Mouse (Mus musculus) layer of hippocampus, adult 2 months (tissue): ENCODE results near the gene Gm10663. TPM values are rescaled to one million over a fixed set of nuclear protein-coding genes. Genes with fewer than 3 reads are reported as not detected.

ENCODE experiments used
- DNase-seq, 2 experiments: peaks; one replicate each; pipeline ENCODE4 v3.0.0; 2022; ENCODE audit warnings: low spot score in 2 of 2
- H3K27ac ChIP-seq: fragments of 200-600 bp; 2 replicates; pipeline ENCODE4 v1.8.1; 2022
- H3K4me3 ChIP-seq: fragments of 200-600 bp; 2 replicates; pipeline ENCODE4 v1.8.1; 2022; ENCODE audit warnings: mild to moderate bottlenecking
- CTCF ChIP-seq: fragments of 200-600 bp; conservative IDR thresholded peaks from 2 replicates; pipeline ENCODE4 v1.8.1; 2022; ENCODE audit warnings: antibody characterized with exemption, mild to moderate bottlenecking, moderate library complexity
- total RNA-seq, 2 experiments: library from RNA; stranded (reverse); gene quantifications; 2 replicates each; pipeline ENCODE4 v1.2.3; 2021

Gene Gm10663
- total RNA-seq, 2 experiments from 2014 or later, result not detected

DNA sequence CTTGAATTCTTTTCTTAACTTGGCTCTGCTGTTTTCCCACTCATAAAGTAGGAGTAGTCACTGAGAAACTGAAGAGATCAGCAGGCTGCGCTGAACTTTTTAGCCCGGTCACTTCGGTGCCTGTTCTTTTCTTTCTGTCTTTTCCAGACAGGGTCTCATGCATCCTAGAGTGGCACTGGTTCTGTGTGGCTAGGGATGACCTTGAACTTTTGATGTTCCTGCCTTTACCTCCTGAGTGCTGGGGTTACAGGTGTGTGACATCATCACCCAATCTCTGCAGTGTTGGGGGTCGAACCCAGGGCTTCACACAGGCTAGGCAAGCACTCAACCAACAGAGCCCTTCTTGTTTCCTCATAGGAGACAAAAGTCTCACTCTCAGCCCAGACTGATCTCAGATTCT is 18.1 kb upstream of the Gm10663 start:
- no peak for DNase-seq
- no peak for TF ChIP-seq CTCF
- no peak overlapping the region for H3K4me3 ChIP-seq
- H3K27ac ChIP-seq, result no peak overlapping the region

DNA sequence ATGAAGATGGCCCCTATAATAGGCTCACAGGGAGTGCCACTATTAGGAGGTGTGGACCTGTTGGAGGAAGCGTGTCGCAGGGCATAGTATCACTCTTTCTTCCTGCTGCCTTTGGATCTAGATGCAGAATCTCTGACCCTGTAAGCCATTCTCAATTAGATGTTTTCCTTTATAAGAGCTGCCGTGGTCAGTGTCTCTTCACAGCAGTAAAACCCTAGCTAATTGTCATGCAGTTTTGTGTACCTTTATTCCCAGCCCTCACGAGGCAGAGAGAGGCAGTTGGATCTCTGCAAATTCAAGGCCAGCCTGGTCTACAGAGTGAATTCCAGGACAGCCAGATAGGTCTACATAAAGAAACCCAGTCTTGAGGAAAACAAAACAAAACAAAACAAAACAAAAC is 12.6 kb upstream of the Gm10663 start:
- no peak overlapping the region for H3K4me3 ChIP-seq
- DNase-seq, result no peak
- no peak for TF ChIP-seq CTCF
- H3K27ac ChIP-seq, result no peak overlapping the region

DNA sequence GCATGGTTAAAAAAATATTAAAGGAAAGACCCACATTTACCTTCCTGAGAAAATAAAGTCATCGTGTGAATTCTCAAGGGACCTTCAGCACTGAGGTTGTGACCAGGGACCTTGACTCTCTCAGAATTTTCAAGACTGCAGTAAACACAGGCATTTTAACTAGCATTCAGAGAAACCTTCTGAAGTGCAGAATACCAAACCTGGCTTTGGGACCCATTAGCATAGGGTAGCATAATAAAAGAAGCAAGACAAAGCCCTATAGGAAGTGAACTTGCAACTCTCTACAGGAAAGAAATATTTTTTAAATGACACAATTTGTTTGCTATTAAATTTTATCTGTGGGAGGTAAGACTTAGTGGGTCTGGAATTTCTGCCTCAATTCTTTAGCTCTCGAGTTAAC is 10.8 kb upstream of the Gm10663 start:
- H3K4me3 ChIP-seq, result no peak overlapping the region
- TF ChIP-seq CTCF, result no peak
- H3K27ac ChIP-seq, result no peak overlapping the region
- no peak for DNase-seq

DNA sequence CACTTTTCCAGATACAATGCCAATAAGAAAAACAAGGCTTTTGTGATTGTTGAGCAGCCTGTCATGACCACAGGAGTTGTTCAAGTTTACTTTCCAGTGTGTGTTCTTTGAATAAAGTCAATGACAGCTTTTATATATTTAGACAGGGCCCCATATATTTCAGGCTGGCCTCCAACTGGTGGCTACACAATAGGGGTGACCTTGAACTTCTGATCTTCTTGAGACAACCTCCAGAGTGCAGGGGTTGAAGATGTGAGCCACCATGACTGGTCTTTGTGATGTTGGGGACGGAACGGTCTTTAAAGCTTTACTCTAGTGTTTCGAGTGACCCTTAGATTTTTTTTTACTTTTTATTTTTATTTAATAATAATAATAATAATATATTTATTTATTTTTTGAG is 9.2 kb upstream of the Gm10663 start:
- Histone ChIP-seq H3K27ac (no peak overlapping the region), H3K4me3 (no peak overlapping the region)
- no peak for DNase-seq
- no peak for TF ChIP-seq CTCF

DNA sequence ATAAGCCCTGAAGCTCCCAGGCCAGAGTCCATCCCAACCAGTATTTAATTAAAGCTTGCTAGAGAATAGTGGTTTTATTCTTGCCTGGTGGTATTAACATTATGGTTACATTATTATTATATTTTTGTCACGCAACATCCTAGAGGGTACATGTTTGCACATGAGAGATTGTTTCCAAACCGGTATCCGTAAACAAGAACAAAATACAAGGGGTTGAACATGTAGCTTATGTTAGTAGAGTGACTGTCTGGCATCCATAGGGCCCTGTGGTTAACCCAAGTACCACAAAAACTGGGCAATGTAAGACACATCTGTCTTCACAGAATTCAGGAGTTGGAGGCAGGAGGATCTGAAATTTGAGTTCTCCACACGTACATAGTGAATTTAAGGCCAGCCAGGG is 7.8 kb upstream of the Gm10663 start:
- Histone ChIP-seq H3K4me3 (no peak overlapping the region), H3K27ac (no peak overlapping the region)
- no peak for TF ChIP-seq CTCF
- DNase-seq, result no peak

DNA sequence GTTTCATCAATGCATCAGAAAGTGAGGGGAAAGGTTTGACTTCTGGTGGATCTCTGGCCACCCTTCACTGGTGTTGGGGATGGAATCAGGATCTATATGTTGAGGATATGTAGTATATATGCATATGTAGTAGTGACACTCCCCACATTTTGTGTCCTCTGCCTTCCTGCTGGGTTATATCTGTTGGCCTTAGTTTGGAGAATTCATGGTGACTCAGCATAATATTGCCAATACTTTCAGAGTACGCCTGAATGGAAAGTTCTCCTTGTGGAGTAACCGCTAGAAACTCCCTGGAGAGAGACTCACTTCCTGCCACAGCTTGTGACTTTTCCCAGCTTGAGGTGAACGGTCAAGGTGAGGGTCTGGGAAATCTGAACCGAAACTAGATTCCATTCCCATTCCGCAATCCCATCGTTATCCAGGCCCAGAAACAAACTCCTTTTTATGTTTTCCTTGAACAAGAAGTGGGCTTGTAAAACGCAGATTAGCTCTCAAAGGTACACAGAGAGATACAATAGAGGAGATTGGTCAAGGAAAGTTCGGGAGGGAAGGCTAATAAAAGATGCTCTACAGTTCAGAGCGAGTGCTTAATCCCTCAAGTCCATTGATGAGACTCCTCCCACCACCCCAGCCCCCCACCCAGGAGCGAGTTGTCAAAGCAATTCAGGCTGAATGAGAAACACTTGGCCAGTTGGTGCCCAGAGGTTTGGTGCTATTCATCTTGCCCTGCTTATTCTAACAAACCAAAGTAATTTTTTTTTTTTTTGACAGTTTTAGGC is 7.0 kb upstream of the Gm10663 start:
- no peak for TF ChIP-seq CTCF
- DNase-seq, result no peak
- no peak overlapping the region for H3K4me3 ChIP-seq
- no peak overlapping the region for H3K27ac ChIP-seq

DNA sequence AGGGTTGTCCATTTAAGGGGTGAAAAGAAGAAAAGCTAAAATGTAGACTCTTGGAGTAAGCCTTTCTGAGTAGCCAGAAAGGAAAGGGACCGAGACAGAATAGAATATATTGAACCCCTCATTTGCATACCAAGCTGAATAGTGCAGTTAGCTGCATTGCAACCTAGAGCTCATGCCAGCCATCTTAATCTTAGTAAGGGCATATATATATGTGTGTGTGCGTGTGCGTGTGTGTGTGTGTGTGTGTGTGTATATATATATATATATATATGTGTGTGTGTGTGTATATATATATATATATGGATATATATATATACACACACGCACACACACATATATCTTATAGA is 6.4 kb upstream of the Gm10663 start:
- no peak for TF ChIP-seq CTCF
- no peak overlapping the region for H3K4me3 ChIP-seq
- H3K27ac ChIP-seq, result no peak overlapping the region
- DNase-seq, result no peak

DNA sequence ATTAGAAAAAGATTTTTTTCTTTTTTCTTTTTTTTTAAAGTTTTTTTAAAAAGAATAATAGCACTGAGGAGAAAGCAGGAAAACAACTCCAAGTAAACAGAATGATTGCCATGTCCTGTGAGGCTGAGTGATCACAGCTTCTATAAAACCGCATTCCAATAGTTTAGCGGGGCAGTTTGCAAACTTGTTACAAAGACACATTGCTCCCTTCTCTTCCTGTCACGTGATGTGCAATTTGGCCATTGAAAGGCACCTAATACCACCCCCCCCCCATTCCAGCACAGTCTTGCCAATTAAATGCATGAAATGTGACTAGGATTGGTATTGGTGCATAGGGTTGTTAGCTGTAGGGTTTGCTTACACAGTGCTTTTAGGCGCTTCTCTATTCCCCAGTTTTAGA is 3.8 kb upstream of the Gm10663 start:
- Histone ChIP-seq H3K4me3 (no peak overlapping the region), H3K27ac (no peak overlapping the region)
- TF ChIP-seq CTCF, result no peak
- DNase-seq, result no peak

DNA sequence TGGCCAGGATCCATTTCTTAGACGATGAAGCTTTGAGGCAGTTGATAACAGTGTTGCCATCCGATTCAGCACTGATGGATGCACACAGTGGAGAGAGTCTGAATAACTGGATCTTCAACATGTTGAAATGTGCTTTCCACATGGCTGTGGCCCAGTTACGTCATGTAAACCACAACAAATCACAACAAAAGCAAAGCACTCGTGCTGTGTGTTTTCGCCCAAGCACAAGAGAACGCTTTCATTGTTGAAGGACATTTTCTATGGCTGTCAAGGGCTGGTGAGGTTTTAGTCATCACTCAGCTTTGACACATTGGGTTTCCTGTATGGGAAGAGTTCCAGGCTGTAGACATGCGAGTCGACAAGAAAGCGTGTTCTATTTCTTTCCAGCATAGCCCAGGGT is 5.9 kb downstream of the Gm10663 start:
- DNase-seq, result no peak
- no peak for TF ChIP-seq CTCF

DNA sequence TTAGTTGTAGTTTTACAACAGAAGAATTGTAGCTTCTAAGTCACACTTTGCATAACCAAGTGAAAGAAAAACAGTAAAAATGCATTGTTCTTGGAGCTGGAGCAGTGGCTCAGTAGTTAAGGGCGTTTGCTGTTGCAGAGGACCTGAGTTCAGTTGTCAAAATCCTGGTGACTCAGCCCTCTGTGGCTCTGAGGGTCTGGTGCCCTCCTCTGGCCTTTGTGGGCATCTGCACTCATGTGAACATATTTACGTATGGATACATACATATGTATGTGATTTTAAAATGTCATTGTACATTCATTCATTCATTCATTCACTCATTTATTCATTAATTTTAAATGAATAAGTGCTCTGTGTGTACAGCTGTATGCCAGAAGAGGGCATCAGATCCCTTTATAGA is 10.8 kb downstream of the Gm10663 start:
- no peak for DNase-seq
- Histone ChIP-seq H3K4me3 (no peak overlapping the region), H3K27ac (no peak overlapping the region)
- peak; percentile 35 for TF ChIP-seq CTCF

More for the DNA sequence above, 5.9 kb downstream of the Gm10663 start:
- Histone ChIP-seq H3K27ac (no peak overlapping the region), H3K4me3 (no peak overlapping the region)

DNA sequence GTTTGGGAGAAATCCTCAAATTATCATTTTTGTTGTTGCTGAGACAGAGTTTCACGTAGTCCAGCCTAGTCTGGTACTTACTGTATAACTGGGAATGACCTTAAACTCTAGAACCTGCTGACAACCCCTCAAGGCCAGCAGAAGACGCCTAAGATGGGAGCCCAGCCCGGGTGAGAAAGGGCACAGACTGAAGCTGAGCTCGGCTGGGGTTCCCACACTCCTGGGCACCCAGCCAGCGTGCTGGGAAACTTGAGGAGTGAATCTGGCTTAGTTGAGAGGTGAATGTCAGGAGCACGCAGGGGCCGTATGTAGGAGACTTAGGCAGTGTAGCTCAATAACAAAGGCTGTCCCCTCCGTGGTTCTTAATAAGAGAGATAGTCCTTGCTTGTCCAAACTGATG is 12.9 kb downstream of the Gm10663 start:
- no peak for TF ChIP-seq CTCF
- H3K4me3 ChIP-seq, result no peak overlapping the region
- DNase-seq, result no peak
- no peak overlapping the region for H3K27ac ChIP-seq

DNA sequence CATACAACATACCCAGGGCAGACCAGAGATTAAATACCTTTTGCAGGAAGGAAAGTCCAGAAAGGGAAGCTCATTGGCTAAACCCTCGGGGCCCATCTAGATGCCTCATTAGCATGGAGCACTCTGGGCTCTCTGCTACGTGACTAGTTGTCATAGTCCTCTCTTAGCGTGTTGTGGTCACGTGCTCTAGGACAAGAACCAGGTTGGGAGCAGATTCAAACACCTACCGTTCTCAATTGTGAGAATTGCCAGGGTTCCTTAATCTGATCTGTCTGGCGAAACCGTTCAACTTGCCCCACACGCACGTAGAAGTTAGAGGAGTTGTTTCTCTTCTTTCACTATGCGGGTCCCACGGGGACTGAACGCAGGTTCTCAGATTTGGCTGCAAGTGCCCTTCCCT is 13.3 kb downstream of the Gm10663 start:
- H3K4me3 ChIP-seq, result no peak overlapping the region
- no peak overlapping the region for H3K27ac ChIP-seq
- TF ChIP-seq CTCF, result no peak
- DNase-seq, result no peak

DNA sequence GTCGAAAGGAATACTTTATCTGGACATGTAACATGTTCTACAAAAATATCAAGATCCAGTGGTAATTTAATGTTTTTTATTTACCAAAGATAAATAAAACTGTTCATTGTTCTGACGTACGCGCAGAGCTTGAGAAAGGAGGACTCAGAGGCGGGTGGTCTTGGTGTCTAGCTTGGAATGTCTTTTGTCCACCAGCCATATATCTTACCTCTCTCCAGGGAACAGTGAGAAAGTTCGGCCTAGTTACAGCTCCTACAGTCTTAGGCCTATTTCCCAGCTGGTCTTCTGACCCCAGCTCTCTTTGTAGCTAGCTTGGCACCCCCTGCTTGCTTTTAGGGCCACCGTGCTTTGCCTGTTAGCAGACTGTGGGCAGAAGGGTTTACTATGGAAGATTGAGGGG is 14.9 kb downstream of the Gm10663 start:
- Histone ChIP-seq H3K4me3 (no peak overlapping the region), H3K27ac (no peak overlapping the region)
- DNase-seq, result no peak
- no peak for TF ChIP-seq CTCF

DNA sequence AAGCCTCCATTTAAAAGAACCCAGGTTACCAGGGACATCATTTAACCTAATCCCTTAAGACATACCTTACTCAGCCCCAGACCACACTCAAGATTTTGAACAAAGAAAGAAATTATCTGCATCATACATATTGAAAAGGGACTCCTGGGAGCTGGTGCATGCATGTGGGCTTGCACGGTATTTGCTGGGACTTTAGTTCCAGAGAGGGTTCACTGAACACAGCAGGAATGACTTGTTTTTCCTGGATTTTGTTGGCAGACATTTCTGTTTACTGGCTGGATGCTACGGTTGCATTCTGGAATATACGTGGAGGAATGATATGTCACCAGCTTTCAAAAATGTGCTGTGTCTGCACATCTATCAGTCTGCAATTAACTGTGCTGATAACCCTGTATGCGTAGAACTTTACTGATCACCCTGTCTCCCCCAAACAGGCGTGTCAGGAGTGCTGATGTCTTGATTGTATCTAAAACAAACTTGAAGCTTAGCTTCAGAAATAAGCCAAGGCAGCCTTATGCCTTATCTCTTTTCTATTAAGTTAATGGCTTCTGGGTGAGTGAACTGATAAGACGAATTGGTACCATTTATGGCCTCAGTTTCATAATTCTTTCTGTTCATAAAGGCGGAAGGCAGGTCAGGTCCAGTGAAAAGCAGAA is 23.1 kb downstream of the Gm10663 start:
- TF ChIP-seq CTCF, result no peak
- H3K4me3 ChIP-seq, result no peak overlapping the region
- no peak overlapping the region for H3K27ac ChIP-seq
- DNase-seq, result no peak

DNA sequence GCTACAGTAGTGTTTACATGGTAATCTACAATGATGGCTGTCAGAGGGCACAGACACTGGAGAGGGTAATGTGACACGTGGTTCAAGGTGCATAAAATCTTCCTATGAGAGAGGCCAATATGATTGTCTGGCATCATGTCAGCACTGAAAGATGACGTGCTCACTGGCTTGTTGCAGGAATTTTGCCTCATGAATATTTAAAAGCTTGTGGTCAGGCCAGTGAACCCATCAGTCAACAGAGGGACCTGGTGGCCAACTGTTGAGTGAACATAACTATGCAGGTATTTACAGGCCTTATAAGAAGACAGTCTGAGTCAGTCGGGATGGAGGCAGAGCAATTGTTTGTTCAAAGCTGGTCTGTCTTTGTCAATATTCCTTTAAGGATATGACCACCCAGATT is 24.9 kb downstream of the Gm10663 start:
- DNase-seq, result no peak
- no peak for TF ChIP-seq CTCF

More for the DNA sequence above, 24.9 kb downstream of the Gm10663 start:
- no peak overlapping the region for H3K27ac ChIP-seq
- no peak overlapping the region for H3K4me3 ChIP-seq
